Mouse (Mus musculus): ENCODE results near the gene Ccdc6.
"Not testable (repeated sequence)": the region's sequence is repeated elsewhere in the genome, so short reads cannot be mapped to it uniquely, and the experiment has no call there.

Ccdc6 gene

GRCm38 (mm10) chr10:70174494-70175190 is 77.7 kb downstream of the Ccdc6 start:
- no peak for DNase-seq

- no peak for DNase-seq
These were observed 83.8 kb downstream of the Ccdc6 start for GRCm38 (mm10) chr10:70180727-70181126.

GRCm38 (mm10) chr10:70181279-70181972 is 84.5 kb downstream of the Ccdc6 start:
- DNase-seq, result no peak

- no peak for DNase-seq
These were observed 86.5 kb downstream of the Ccdc6 start for GRCm38 (mm10) chr10:70183210-70184080.

GRCm38 (mm10) chr10:70186136-70186535 is 89.2 kb downstream of the Ccdc6 start:
- no peak for DNase-seq

GRCm38 (mm10) chr10:70186586-70186985 is 89.7 kb downstream of the Ccdc6 start:
- no peak for DNase-seq

- DNase-seq, result no peak
These were observed 92.9 kb downstream of the Ccdc6 start for GRCm38 (mm10) chr10:70189864-70190263.

- no peak for DNase-seq
These were observed 97.4 kb downstream of the Ccdc6 start for GRCm38 (mm10) chr10:70194283-70194682.

GRCm38 (mm10) chr10:70195279-70195678 is 98.4 kb downstream of the Ccdc6 start:
- DNase-seq, result no peak

GRCm38 (mm10) chr10:70195786-70196185 is 98.9 kb downstream of the Ccdc6 start:
- no peak for DNase-seq

GRCm38 (mm10) chr10:70196666-70197065 is 99.7 kb downstream of the Ccdc6 start:
- DNase-seq, result no peak

- no peak for DNase-seq
These were observed 100.7 kb downstream of the Ccdc6 start for GRCm38 (mm10) chr10:70197601-70198000.

- no peak for DNase-seq
These were observed 101.1 kb downstream of the Ccdc6 start for GRCm38 (mm10) chr10:70198012-70198411.

- DNase-seq, result no peak
These were observed 102.1 kb downstream of the Ccdc6 start for GRCm38 (mm10) chr10:70198951-70199463.

- no peak for DNase-seq
These were observed 102.7 kb downstream of the Ccdc6 start for GRCm38 (mm10) chr10:70199466-70200210.

- no peak for DNase-seq
These were observed 104.1 kb downstream of the Ccdc6 start for GRCm38 (mm10) chr10:70200889-70201500.

- peak; percentile 76 for DNase-seq
These were observed 107.8 kb downstream of the Ccdc6 start, which contains the start of gene Mrln for GRCm38 (mm10) chr10:70204505-70205399. Gene Mrln (plus strand): TSS chr10:70204664.

- DNase-seq, result no peak
These were observed 114.4 kb downstream of the Ccdc6 start for GRCm38 (mm10) chr10:70211281-70211680.

- DNase-seq, result no peak
These were observed 124.0 kb downstream of the Ccdc6 start for GRCm38 (mm10) chr10:70220971-70221370.

GRCm38 (mm10) chr10:70222231-70222630 is 125.3 kb downstream of the Ccdc6 start:
- DNase-seq, result not testable (repeated sequence)

GRCm38 (mm10) chr10:70224571-70224970 is 127.7 kb downstream of the Ccdc6 start:
- no peak for DNase-seq
